Mouse (Mus musculus) sigmoid colon, adult 10 weeks (tissue): Measurements from ENCODE around the gene Vmn1r107. TPM values are rescaled to one million over a fixed set of nuclear protein-coding genes. Genes with fewer than 3 reads are reported as not detected.

Source experiments
- polyA plus RNA-seq: library from polyadenylated mRNA; stranded (reverse); fragments of 350-450 nt; fragmentation: Illumina TruSeq; extraction: RNeasy Lipid Tissue Mini Kit (QIAGEN cat#74804); gene quantifications from one replicate; pipeline ENCODE4 v1.2.3, GENCODE M21; 2014; ENCODE audit warnings: low read depth, low replicate concordance

The Vmn1r107 gene
- polyA plus RNA-seq: not detected

GRCm38 (mm10) chr7:20668618-20669017 lies at the start of gene Vmn1r107:
Vmn1r107 (plus strand) TSS chr7:20668918.

GRCm38 (mm10) chr7:20703116-20703515 lies 34.4 kb downstream of the Vmn1r107 start, which contains the start of gene Vmn1r111:
Vmn1r111 (minus strand) TSS chr7:20703216.

Other genes with a start within 250 kb of the Vmn1r107 start
- not detected for gene Vmn1r101, start 226.3 kb upstream of the Vmn1r107 start, polyA plus RNA-seq
- gene Gm10670, start 194.0 kb upstream of the Vmn1r107 start, polyA plus RNA-seq: not detected
- not detected for gene Vmn1r103, start 158.4 kb upstream of the Vmn1r107 start, polyA plus RNA-seq
- gene Vmn1r104, start 135.1 kb upstream of the Vmn1r107 start, polyA plus RNA-seq: not detected
- not detected for gene Gm5726, start 123.2 kb upstream of the Vmn1r107 start, polyA plus RNA-seq
- gene Gm4141, start 92.7 kb upstream of the Vmn1r107 start, polyA plus RNA-seq: not detected
- gene Gm4513, start 69.9 kb upstream of the Vmn1r107 start, polyA plus RNA-seq: not detected
- gene Vmn1r111, start 34.3 kb downstream of the Vmn1r107 start, polyA plus RNA-seq: not detected
- not detected for gene Gm10668, start 61.7 kb downstream of the Vmn1r107 start, polyA plus RNA-seq
- not detected for gene Vmn1r112, start 102.3 kb downstream of the Vmn1r107 start, polyA plus RNA-seq
- not detected for gene Vmn1r113, start 118.4 kb downstream of the Vmn1r107 start, polyA plus RNA-seq
- gene Vmn1r114, start 143.3 kb downstream of the Vmn1r107 start, polyA plus RNA-seq: not detected
- gene Vmn1r115, start 176.1 kb downstream of the Vmn1r107 start, polyA plus RNA-seq: not detected
- gene Vmn1r116, start 203.3 kb downstream of the Vmn1r107 start, polyA plus RNA-seq: not detected
- not detected for gene Vmn1r117, start 215.2 kb downstream of the Vmn1r107 start, polyA plus RNA-seq
- gene Vmn1r118, start 243.4 kb downstream of the Vmn1r107 start, polyA plus RNA-seq: not detected